Mouse (Mus musculus) kidney, adult 8-10 months (tissue): Measurements from ENCODE around the gene Pigq.

Experiments
- DNase-seq, 2 experiments: peaks; one replicate each; pipeline ENCODE4 v3.0.0; 2022

Pigq gene

GRCm38 (mm10) chr17:25957586-25958051 lies 12.9 kb upstream of the Pigq start:
- no peak for DNase-seq

- no peak for DNase-seq
Measured at GRCm38 (mm10) chr17:25956631-25957030, 11.9 kb upstream of the Pigq start.

GRCm38 (mm10) chr17:25956201-25956600 lies 11.5 kb upstream of the Pigq start:
- no peak for DNase-seq

- no peak for DNase-seq
Measured at GRCm38 (mm10) chr17:25955736-25956135, 11.0 kb upstream of the Pigq start.

DNA sequence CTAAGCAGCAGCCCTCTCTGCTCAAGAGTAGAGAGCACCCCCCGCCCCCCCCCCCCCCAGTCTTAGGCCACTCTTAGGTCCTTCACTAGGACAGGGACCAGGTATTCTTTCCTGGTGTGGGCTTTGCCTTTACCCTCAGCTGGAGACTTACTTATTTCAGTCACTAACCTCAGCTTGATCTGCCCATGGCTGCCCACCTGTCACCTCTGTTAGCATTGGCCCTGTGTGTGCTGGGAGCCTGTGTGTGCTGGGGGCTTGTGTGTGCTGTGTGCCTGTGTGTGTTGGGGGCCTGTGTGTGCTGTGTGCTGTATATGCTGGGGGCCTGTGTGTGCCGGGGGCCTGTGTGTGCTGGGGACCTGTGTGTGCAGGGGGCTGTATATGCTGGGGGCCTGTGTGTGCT lies 9.9 kb upstream of the Pigq start:
- no peak for DNase-seq

DNA sequence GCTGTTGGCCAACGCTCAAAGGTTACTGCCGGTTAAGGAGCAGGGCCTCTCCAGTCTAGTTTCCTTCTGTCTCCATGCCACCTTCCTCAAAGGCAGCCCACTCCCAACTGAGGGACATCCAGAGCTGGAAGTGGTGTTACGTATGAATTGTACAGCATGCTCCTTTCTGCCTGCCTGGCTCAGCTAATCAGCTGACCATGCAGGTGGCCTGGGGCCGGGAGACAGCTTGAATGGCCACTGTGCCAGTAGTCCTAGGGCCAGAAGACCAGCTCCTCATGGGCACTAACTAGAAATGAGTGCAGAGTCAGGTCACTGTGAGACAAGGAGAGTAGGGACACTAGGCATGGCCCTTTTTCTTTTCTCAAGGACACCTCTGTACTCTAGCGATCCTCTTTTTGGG lies 8.4 kb upstream of the Pigq start:
- DNase-seq = no peak

DNA sequence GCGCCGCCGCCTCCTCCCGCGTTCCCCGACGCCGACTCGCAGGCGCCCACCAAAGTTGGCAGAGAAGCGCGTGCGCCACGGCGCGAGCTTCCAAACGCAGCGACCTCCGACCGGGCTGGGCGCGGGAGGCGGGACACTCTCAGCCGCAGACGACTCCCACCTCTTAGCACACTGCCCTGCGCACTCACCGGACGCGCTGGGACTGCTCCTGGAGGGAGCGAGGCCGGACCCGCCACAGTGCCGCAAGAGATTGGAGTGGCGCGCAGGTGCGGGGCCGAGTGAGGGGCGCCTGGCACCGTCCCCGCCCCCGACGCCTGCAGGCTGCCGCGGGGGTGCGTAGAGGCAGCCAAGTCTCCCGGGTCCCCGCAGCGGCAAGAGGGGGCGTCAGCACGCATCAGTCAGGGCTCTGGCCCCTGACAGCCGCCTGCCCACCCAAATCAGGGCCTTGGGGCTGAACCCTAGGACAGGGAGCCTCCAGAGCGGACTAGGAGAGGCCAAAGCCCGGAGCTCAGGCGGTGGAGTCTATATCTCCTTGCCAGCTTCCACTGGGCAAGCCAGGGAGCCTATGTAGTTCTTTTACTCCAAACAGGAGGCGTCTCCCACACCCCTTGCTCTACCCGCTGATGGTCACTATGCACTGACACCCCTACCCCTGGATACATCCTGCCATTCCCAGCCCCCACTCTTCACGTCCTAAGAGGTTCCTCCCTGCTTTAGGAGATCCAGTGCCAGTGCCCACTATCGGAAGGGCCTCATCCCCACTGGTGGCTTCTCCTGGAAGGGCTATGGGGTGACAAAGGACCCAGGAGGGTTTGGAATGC lies 7.3 kb upstream of the Pigq start, which contains the start of gene A930017K11Rik:
TSS of gene A930017K11Rik (minus strand) at position 763 of the 821 bp plus-strand sequence.
- DNase-seq = no peak

DNA sequence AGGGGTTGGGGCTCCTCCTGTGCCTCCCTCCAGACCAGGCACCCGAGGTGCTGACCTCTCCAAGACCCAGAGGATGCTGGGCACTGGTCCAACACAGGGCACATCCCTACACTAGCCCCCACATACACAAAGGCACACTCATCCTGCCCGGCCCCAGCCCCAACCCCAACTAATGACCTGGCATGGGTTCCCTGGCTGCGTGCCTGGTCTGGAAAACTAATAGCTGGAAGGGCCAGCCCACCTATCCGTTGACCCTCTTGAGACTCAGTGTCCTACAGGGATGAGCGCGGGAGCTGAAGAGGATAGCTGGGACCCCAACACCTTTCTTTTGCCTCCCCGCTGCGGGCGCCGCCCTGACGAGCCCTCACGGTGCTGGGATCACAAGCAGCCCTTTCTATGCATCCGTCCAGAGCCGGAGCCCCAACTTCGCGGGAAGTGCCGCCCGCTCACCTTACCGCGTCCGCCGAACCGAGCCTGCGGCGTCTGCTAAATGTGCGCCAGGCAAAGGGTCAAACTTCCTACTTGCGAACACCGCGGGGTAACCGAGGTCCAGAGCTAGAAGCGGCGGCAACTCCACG lies 6.6 kb upstream of the Pigq start:
- DNase-seq = no peak

GRCm38 (mm10) chr17:25950706-25951105 lies 6.0 kb upstream of the Pigq start:
- no peak for DNase-seq

GRCm38 (mm10) chr17:25949981-25950380 lies 5.2 kb upstream of the Pigq start:
- no peak for DNase-seq

DNA sequence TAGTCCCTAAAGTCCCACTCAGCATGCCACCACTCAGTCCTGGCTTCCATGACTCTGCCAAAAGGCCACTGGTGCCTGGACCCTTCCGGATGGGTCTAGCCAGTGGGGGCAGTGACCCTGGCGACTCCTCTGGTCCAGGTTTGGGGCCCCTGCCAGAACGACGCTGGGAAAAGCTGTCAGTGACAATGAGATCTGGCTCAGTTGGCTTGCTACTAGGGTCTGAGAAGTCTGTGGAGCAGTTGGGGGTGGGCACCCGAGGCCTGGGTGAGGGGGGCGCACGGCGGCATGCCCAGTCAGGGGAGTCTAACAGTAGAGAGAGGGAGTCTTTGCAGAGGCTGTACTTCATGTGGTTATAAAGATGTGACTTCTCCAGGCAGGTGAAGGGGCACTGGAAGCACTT lies 3.3 kb upstream of the Pigq start:
- no peak for DNase-seq

GRCm38 (mm10) chr17:25947576-25947975 lies 2.8 kb upstream of the Pigq start:
- DNase-seq = no peak

DNA sequence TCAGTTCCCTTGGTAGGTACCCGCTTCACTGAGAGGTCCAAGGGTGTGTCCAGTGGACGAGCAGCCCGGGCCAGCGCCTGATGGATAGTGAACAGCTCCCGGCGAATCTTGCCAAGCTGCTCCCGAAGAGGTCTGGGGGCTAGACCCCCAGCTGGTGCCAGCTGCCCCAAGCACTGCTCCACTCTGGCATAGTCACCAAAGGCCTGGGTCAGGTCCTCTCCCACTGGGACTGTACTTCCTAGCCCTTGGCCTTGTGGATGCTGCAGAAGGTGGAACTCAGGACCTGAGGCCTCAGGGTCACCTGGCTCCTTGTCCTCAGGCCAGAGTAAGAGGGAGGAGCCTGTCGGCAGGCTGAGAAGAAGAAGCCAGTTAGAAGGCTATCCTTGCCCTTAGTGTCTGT lies 2.2 kb upstream of the Pigq start:
- no peak for DNase-seq

DNA sequence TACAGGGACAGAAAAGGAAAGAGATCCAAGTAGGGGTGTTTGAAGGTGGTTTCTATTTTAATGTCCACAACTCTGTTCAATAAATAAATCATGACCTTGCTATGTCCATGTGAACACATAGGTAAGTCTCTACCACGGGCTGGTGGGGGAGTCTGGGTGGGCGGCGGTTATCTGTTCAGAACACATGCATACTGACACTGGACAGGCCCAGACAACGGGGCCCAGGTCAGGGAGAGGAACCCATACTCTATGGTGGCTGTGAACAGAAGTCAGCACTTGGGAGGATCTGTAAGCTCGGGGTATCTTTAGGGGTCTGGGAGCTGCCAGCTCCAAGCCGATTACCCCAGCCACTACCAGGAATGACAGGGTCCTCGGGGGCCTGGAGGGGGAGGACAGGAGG lies 1.6 kb upstream of the Pigq start:
- no peak for DNase-seq

- peak; percentile 69 to 79 for DNase-seq
Measured at GRCm38 (mm10) chr17:25945517-25946155, 900 bp upstream of the Pigq start.

GRCm38 (mm10) chr17:25943769-25944168 lies 967 bp downstream of the Pigq start:
- no peak for DNase-seq

DNA sequence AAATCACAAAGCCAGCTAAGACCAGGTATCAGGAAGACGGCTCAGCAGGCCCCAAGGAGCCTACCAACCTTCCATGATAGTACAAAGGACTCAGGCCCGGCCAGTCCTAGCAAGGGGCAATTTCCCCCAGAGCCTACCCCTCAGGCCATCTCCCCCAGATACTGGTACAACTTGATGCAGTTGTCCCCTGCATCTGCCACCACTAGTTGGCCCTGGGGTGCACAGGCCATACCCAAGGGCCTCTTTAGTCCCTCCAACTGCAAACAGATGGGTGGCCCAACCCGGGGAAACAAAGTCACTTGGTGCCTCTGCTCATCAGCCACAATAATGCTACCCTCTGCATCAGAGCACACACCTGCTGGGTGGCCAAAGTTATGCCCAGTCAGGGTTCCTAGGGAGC lies 1.5 kb downstream of the Pigq start:
- no peak for DNase-seq

DNA sequence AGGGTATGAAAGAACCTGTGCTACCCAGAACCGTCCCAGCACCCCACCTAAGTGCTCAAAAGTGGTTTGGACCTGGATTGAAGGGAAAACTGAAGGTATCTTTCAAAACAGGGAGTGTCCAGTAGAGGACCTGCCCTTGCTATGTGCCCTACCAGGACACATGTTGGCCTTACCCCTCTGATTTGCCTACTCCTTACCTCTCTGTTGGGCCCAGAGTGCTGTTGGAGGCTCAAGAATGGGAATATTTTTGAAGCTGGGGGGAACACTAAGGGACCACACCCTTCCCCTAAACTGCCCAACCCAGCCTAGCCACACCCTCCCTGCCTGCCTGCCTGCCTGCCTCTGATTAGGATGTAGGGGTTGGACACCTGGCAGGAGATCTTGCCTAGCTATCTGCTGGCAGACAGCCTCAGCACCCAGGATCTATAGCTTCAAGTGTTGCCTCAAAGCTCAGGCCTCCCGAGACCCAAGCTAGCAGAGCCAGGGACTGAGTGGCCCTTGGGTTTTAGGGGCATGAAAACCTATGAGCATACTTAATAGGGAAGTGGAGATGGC lies 2.1 kb downstream of the Pigq start:
- DNase-seq = no peak

DNA sequence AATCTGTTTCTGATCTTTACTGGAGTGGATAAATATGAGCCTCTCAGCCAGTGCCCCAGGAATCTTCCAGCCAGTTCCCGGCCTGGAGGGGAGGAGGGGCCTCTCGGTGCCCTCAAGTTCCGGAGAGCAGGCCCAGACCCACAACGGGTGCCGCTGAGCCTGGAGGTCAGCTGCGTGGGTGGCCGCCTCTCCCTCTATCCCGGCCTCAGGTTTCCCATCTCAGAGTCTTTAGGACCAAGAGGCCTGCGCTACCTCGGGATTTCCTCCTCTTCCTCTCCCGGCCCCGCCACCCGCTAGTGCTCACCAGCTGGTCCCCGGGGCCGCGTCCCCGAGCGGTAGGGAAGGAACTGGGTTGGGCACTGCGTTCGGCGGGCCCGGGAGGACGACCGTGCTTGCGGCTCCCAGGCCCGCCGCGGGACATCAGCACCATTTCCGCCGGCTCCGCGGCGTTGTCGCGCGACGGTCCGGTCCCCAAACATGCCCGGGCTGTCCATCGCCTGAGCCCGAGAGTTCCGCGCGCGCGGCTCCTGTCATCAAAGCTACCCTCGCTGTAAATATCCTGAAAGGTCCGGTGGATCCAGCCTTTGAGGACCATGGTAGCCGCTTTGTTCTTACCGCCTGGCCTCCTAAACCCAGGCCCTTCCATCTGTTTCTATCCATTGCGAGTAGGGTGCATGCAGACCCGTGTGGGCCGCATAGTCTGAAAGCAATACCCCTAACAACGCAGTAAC lies 3.1 kb downstream of the Pigq start:
- peak; percentile 53 to 68 for DNase-seq

GRCm38 (mm10) chr17:25934526-25934925 lies 10.2 kb downstream of the Pigq start:
- DNase-seq = no peak

- DNase-seq = no peak
Measured at GRCm38 (mm10) chr17:25925348-25925747, 19.4 kb downstream of the Pigq start.

DNA sequence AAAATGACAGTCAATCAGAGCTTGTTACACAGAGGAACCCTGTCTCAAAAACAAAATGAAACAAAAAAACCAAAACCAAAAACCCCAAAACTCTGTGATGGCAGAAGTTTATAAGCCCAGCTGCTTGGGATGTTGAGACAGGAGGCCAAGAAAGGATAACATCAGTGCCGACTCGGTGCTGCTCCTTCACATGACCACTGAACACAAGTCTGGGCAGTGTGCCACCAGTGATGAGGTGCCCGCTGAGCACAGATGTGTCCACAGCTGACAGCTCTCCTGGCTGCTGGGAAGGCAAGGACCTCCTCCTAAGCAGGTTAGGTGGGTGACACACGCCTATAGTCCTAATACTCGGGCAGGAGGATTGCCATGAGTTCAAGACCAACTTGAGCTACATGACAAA lies 22.6 kb downstream of the Pigq start:
- peak in 1 of 2 experiments; percentile 46 for DNase-seq
